Mouse (Mus musculus): ENCODE measurements around the gene Elk3.

DNA sequence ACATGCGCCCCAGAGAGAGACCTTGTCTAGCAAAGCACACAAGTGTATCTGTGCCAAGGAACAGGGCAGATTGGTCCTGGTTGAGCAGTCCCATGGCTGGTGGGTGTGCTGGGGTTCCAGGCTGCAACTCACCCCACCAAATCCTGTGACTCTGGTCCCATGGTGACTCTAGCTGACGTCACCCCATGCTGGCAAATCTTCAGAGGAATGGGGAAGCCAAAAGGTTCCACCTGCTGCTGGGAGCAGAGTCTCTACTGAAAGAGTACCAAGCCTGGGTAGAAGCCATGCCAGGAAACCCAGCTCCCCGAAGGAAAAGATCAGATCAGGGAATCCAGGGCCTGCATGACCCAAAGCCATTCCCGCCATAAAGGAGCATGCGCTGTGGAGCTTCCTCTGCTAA, 43.4 kb downstream of the Elk3 start:
- TF ChIP-seq POLR2A (IDR thresholded peaks at IDR 0.05; ENCODE audit: borderline replicate concordance, low read depth, low read length) (no peak), CTCF (IDR thresholded peaks at IDR 0.05; ENCODE audit: low read depth, low read length) (no peak)
